Mouse (Mus musculus) lung, adult 18-20 months (tissue): ENCODE measurements around the gene Kcnip3.

Experiments
- DNase-seq, 2 experiments: peaks; one replicate each; pipeline ENCODE4 v3.0.0; 2022; ENCODE audit warnings: mixed read lengths in 2 of 2

Kcnip3 gene

DNA sequence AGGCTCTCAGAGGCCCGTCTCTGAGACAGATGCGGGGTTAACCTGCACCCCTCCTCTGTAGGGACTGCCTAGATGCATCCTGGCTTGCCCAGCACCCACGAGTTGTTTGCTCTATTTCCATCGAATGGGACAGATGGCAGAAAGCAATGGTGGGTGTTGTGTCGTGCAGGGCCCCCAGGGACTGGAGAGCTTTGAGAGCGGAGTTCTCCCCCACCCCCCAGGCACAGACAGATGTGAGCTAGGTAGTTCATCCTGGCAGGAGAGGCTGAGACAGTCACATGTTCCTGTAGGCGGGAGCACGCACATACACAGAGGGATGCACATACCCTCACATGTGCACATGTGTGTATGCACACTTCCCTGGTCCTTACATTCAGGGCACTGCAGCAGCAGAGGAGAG is 4.8 kb downstream of the Kcnip3 start:
- no peak for DNase-seq

DNA sequence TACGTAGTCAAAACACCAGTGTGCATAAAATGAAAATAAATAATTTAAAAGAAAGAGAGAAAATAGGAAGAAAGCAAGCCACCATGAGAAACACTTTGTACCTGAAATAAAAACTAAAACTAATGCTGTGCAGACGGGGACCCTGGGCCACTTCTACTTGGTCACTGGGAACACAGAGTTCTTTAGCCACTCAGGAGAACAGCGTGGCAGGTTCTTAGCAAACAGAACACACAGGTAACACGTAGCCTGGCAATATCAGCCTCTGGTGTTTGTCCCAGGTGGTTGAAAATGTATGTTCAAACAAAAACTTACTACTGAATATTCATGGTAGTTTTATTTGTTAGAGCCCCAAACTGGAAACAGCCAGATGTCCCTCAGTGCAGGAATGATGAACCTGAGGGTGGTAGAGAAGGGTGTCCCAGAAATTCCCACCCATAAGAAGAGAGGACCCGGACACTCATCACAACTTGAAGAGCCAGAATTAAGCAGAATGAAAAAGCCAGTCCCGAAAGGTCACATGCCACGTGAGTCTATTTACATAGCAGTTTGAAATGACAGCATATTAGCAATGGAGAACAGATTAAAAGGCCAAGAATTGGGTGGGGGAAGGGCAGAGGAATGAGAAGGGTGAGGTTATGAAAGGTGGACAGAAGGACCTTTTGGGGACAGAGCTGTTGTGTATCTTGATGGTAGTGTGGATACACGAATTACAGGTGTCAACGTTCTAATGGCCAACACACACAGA is 7.3 kb downstream of the Kcnip3 start:
- peak in 1 of 2 experiments; percentile 35 for DNase-seq

DNA sequence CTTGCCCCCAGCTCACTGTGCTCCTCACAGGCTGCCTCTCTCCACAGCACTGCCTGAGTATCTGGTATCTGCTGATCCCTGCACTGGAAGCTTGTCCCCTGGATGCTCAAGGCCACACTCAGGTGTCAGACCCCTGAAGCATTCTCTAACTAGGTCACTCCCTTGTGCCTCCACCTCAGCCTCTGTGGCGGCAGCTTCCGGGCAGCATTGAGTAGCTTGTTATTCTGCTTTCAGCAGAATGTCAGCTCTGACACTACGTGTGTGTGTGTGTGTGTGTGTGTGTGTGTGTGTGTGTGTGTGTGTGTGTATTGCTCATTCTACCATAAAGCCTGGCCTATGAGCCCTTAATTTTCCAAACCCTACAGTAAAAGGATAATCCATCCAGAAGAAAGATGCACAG is 8.7 kb downstream of the Kcnip3 start:
- DNase-seq, result no peak

DNA sequence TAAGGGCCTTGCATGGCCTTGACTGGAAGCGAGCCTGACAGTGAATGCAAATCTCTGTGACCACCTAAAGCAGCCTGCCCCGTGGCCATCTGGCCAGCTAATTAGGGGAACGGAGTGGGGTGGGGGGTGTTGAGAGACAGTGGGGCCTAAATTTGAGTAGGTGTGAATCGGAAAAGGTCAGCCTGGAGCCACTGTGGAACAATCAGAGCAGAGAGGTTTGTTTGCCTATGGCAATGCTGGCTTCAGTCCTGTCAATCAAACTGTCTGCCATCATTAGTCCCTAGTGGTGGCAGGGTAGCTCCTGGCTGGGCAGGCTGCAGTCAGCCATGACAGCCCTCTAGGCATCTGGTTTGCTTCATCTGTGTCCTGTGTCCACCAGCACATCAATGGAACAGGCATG is 10.5 kb downstream of the Kcnip3 start:
- no peak for DNase-seq

DNA sequence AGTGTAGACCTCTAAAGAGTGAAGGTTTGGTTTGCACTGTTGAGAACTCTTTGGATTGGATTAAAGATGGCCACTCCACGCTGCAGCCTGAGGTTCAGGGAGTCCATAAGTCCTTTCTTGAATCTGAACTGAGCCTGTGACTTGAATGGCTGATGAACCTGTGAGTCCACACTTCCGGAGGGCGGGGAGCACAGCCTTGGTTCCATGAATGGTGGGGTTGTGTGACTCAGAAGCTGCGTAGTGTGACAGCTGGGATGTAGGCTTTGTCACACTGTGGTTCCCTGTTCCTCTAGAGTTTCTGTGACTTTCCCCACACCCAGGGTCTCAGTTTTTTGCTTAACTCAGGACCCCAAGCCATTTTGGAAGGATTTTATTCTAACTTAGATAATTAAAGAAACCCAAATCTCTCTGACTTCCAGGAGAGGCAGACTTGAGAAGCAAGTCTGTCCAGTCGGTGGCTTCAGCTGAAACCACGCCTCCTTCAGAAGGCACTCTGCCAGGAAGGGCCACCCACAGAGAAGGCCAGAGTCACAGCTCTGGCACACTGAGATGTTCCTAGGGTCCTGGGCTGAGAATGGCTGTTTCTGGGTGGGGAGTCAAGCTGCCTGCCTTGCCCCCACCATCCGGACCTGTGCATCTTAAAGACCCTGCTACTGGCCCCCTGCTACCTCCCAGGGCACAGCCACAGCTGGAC is 13.8 kb downstream of the Kcnip3 start:
- DNase-seq, result peak in 1 of 2 experiments; percentile 40

DNA sequence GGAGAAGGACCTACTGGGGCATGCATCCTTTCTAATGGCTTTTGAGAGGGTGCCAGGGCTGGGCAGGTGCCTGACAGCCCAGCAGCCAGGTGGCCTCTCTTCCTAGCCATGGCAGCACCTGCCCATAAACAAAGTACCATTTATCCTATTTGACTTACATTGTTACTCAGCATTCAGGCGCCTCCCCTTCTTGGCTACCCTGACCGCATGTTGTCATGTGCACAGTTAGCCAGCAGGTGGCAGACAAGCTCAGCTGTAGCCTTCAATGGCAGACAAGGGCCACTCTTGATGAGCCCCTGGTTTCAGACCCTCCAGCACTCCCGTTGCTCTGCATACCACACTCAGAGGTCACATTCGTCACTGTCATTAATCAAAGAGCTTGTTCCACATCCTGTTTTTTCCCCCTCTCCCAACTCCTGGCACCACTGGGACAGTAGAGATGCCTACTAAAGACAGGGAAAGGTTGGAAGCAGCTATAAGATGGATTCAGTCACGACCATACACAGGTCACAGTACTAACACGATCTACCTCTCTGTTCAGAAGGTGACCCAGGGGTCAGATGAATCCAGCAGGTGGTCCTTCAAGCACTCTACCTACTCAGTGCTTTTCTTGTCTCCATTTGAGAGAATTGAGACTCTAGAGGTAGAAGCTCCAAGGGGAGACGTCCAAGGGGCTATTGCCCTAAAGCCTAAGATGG is 14.7 kb downstream of the Kcnip3 start:
- peak; percentile 63 to 71 for DNase-seq

DNA sequence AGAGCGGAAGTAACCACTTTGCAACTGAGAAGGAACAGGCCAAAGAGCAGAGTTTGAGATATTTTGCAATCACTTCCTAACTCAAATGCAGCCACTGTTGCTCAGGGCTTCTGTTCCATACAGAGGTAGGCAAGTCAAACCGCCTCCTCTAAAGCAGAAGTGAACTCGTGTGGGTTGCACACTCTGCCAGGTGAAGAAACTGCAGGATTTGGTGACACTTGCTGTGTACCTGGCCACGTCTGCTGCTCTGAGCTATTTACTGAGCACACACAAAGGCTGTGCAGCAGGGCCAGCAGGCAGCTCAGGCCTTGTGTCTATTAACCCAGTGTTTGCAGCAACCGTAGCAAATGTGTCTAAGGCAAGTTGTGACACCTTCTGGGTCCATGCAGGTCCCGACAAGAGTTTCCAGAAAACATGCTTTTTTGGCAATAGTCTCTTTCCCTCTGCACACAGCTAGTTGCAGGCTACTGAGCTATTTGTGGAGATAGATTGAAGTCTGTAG is 15.7 kb downstream of the Kcnip3 start:
- DNase-seq, result no peak

DNA sequence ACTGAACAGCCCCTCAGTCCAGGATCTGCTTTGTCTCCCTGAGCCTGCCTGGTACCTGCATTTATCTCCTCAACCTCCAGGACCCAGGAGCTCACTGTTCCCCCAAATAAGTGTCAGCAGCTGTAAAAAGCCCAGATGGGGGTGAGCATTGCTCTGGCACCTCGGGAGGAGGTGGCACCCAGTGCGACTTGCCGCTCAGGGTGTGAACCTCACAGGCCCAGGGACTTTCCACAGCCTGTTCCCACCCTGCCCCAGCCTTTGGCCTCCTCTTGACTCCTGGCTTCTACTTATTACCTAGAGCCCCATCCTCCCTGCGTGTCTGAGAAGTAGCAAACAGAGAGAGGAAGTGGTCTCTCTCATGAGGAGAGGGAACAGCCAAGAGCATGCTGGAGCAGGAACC is 16.7 kb downstream of the Kcnip3 start:
- DNase-seq, result no peak

DNA sequence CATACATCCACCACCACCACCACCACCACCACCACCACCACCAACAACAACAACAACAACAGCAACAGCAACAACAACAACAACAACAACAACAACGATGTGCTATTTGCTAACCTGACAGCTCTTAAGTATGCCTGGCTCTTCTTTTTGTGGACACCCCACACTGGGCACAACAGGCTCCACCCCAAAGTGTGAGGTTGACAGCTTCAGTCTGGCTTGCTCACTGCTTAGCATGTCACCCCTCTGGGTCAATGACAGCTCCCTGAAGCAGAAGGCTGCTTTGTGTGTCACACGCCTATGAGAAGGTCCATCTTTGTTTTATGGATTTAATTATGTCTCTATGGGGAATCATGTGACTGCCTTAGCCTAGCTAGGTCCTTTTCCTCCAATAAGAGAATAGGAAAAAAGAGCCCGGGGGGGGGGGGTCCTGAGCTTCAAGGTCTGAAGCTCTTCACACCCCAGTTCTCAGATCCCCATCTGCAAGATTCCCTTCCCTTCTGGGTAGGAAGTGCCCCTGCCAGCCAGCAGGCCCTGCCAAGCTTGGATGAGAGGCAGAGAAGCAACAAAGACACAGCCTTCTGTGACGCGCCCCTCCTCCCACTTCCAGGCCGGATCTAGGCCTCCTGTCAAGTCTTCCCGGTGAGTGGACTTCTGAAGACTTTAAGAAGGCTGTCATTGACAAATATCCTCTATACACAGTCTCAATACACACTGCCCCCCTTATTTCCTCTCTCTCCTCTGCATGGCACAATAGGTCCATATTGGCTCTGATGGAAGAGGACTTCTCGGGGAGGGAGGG is 17.9 kb downstream of the Kcnip3 start:
- no peak for DNase-seq

DNA sequence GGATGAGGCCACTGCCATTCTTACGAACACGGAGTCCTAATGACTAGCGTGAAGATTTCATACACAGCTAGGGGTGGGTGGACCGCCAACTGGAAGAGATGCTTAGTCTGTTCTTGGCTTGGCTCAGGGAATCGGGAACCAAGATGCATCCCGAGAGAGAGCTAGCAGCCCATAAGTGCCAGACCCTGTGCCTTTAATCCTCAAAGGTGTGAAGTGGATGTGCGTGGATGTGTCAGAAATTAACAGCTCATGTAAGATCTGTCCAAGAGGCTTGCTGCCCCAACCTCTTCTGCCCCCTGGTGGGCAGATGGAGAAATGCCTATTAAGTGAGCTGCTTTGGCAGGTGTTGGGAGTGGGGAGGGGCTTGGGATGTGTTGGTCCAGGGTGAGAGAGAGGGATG is 20.8 kb downstream of the Kcnip3 start:
- peak; percentile 31 to 61 for DNase-seq

DNA sequence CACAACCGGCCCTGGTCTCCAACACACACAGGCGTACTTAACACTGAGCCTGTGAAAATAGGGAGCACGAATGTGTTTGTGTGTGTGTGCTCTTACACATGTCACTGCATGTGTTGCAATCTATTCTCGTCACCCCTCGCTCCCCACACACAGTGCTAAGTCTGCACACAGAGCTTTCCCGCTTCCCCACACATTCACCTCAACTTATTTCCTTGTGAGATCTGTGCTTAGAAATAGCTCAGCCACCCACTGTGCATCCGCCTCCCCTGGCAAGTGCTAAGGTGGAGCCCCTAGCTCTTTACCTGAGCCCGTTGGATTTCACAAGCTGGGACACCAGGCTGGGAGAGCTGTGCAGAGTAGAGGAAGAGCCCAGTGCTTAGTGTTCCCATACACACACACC is 23.1 kb downstream of the Kcnip3 start:
- no peak for DNase-seq

DNA sequence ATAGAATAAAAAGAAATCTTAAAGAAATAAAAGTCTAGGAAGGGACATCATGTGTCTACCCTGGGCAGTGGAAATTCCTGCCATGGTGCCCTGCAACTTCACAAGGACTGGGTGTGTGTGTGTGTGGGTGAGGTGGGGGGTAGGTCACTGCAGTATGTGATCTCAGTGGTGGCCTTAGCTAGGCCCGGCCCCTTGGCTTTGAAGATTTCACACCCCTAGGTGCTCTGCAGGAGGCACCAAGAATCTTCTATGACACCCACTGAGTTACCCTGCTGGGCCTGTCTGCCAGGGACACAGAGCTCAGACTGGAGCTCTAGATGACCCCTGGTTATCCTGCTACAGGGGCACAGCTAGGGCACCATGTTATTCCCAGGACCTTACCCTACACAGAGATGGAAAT is 25.6 kb downstream of the Kcnip3 start:
- DNase-seq, result no peak

DNA sequence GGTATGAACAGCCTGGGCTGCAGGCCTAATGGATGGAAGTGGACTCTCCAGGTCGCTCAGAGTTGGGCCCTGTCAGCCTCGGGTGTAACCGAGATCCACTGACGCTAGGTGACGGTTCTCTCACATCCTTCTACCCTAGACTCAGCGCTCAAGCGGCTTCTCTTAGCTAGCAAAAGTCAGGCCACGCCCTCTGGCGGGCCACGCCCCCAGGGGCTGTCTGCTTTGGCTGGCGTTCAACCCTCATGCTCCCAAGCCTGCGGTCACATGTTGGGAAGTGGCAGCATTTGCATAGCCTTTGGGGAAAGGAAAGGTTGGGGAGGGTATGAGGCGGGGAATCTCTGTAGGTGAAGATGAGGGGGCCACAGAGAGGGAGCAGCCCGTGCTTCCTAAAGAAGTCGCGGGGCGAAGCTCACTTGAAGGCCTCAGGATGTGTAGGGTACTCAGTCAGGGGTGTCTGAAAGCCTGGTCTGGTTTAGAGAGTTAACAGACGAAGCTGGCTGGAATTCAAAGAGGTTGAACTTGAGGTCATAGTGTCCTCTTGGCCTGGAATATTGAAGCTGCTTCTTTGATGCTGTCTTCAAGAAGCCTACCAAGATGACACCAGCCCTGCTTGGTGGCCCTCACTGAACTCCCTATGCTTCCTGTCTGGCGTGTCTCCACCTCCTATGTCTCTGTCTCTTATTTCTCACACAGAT is 37.3 kb downstream of the Kcnip3 start:
- DNase-seq, result peak; percentile 67 to 72

DNA sequence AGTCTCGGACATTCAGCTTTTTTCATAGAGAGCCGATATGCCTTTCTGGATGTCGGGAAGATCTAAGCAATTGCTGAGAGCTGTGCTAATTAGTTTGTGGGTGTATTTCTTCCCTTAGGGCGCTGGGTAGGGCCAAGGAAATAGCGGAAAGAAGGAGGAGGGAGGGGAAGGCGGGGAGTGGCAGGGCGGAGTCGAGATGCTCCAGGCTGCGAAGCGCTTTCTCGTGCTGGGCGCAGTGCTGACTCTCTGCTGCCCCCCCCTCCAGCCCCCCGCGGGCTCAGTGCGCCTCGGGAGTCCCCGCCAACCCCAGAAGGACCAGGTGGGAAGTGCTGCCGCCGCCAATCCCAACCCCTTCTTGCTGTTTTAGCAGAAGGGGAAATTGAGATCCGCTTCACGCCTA is 38.9 kb downstream of the Kcnip3 start:
- DNase-seq, result peak in 1 of 2 experiments; percentile 37

DNA sequence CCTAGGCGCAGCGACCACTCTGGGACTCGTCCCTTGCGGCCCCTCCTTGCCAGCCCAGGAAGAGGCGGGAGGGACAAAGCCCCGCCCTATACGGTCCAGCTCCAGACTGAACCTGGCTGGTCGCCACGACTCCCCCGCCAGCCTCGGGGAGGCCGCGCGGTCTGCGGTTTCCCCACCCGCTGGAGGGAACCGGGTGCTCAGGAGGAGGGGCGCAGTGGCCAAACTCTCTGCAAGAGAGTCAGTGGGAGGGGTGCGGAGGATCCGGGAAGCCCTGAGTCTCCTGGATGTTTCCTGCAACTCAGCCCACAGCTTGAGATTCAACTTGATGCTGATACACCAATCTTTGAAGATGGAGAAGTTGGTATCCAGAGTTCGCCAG is 39.4 kb downstream of the Kcnip3 start:
- peak; percentile 74 to 78 for DNase-seq

DNA sequence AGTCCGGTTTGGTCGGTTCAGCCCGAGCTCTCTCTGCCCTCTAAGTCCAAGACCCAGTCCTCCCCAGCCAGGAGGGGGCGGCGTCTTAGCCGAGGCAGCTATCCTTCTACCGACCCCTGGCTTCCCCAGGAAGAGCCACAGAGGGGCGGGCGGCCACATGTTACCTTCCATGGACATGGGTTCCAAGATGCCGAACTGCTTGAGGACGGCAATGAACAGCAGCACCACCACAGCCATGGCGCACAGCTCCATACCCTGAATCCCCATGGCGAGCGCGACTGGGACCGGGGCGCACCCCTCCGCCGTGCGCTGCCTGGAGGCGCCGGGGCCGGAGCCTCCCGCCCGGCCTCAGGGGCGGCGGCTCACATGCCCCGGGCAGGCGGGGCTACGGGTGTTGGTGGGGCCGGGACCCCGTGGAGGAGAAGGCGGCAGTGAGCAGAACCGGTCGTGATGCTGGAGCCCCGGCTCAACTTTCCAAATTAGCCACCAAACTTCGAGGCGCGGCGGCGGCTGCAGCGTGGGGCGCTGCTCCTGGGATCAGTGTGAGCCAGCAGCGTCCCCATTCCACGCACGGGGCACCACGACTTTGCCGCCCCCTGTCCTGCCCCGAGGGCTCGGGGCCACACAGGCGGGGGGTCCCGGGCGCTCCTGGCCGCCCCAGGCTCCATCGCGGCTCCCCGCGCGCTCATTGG is 39.9 kb downstream of the Kcnip3 start:
- DNase-seq, result no peak

DNA sequence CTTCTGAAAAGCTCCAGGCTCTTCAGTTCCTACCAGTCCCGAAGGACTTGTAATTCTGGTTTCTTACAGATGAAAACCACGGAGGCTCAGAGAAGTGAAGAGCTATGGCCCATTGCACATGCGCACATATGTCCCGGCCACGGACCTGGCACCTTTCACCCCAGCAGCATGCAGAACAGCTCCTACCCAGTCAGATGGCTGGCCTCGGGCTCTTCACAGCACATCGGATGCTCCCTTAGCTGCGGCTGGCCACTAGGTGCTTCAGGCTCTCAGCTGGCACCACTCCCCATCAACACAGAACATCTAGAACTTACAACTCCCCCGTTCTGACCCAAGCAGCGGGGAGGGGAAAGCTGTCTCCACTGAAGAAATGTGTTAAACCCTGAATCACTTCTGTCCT is 42.1 kb downstream of the Kcnip3 start:
- no peak for DNase-seq

DNA sequence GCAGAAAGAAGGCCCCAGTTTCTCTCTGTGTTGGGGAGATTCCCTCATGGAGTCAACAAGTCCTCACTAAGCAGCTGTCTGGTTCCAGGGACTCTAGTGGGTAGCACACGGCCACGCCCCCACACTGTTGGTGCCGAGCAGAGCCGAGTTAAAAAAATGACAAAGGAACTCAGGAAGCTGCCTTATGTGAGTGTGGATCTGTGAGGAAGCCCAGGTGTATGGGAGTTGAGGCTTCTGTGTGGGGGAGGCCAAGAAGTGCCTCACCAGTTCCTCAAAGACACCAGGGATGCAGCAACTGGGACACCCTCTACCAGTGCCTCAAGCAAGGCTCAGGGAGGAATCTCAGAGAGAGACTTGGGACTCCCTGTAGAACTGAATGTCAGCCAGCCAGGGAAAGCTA is 42.7 kb downstream of the Kcnip3 start:
- no peak for DNase-seq

DNA sequence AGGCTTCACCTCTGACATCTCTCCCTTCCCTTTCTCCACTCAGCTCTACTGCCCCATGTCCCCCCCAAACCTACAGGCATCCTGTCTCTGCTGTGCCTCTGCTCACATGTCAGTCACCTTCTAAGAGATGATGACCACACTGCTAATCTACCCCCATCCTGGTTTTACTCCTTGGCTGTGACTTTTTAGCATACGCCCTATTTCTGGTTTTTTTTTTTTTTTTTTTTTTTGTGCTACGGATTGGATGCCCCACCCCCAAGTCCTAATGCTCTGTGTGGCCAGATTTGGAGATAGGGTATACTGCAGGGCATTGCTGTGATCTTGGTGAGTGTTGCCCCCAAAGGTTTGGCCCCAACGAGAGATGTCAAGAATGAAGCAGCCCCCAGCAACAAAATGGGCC is 49.6 kb downstream of the Kcnip3 start:
- DNase-seq, result no peak

DNA sequence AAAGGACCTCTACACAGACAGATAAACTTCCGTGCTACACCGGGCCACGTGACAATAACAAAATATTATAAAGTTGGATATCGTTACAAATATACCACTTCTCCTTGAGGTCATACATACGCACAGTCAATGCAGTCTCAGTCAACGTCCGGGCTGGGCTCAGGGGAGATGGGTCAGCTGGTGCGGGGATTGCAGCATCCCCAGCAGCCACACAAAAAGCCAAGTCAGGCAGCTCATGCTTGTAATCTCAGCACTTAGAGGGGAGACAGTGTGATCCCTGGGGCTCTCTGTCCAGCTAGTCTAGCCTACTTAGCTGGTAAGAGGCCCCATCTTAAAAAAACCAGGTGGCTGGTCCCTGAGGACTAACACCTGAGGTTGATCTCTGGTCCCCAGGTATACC is 50.6 kb downstream of the Kcnip3 start:
- DNase-seq, result no peak

DNA sequence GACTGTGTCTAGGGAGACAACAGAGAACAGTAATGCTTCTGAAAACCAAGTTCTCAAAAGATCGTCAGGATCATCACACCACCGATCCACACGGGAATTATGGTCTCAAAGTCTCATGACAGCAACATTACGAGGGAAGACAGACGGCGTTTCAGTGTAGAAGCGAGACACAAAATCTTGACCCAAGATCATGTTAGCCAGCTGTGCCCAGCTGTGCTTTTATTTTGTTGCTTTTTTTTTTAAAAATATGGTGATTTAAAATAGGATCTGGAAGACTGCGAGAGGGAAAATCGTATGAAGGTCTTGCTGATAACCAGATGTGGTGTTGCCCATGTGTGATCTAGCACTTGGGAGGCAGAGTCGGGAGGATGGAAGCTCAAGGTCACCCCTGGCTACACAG is 51.2 kb downstream of the Kcnip3 start:
- DNase-seq, result no peak

DNA sequence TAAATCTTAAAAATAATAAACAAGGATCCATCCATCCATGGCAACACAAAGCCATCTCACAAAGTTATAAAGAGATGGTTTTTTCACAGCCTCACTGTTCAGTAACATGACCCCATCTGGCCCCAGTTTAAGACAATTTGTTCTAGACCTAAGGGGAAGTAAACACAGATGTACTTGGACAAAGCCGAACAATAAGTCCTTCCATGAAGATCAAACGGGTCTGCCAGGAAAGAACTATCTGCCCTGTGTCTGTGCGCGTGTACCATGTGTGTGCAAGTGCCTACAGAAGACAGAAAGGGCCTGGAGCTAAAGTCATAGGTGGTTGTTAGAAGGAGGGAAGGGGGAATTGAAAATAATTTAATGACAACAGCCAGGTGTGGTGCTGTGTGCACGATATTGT is 51.7 kb downstream of the Kcnip3 start:
- DNase-seq, result no peak
